Mouse (Mus musculus): Measurements from ENCODE around the gene Etfb.

Etfb gene

GRCm38 (mm10) chr7:43495343-43496021, 51.6 kb downstream of the Etfb start:
- peak; percentile 99 for ATAC-seq (ENCODE audit: low TSS enrichment)
